In genomic region chr3:137917694-137918171, GRCm38 (mm10) we compare ENCODE assay signal across 8 mouse cellular contexts. TPM values are rescaled to one million over a fixed set of nuclear protein-coding genes. Genes with fewer than 3 reads are reported as not detected.
DNase-seq lines count a peak whose midpoint lies in the region; ATAC-seq and TF ChIP-seq lines count a peak whose summit lies in the region.

No protein-coding gene starts in this region.

- WGBS in thymus, adult 2 months, result 66% methylated on average over 12 of the region's 12 CpGs
- 26% methylated on average over 12 of the region's 12 CpGs for WGBS in liver, embryonic 14.5 days (ENCODE audit: insufficient replicate concordance)
- 21% methylated on average over 12 of the region's 12 CpGs for WGBS in stomach, postnatal 0 days

- no peak for TF ChIP-seq EP300 in liver, embryonic 14.5 days (IDR thresholded peaks at IDR 0.05; ENCODE audit: low read depth)
- TF ChIP-seq EP300 in stomach, postnatal 0 days (optimal IDR thresholded peaks at IDR 0.05), result no peak

- H3K36me3 ChIP-seq in thymus, adult 2 months (ENCODE audit: control insufficient read depth, insufficient read depth, low read length), result 0 out of 2 replicates have a peak, but pooled peaks cover 6% of the 10 kb centered on the region
- peaks cover 8% of the 10 kb centered on the region for H3K36me3 ChIP-seq in liver, embryonic 14.5 days (replicated peaks; ENCODE audit: control insufficient read depth, insufficient read depth, low read depth)
- H3K36me3 ChIP-seq in stomach, postnatal 0 days (ENCODE audit: control insufficient read depth, insufficient read depth, low read length), result peaks cover 7% of the 10 kb centered on the region; the same call in 1 of the 2 replicates

- no peaks in the 10 kb centered on the region for H3K9me3 ChIP-seq in liver, embryonic 14.5 days (ENCODE audit: control insufficient read depth, low read length)
- no peaks in the 10 kb centered on the region for H3K9me3 ChIP-seq in stomach, postnatal 0 days (ENCODE audit: control insufficient read depth, low read length)

- peak overlapping the region; percentile 91 for H3K9ac ChIP-seq in liver, embryonic 14.5 days (replicated peaks)
- H3K9ac ChIP-seq in stomach, postnatal 0 days (ENCODE audit: low read length), result peak overlapping the region; percentile 32

- H3K4me2 ChIP-seq in liver, embryonic 14.5 days (ENCODE audit: low read depth), result peak overlapping the region; percentile 66
- H3K4me2 ChIP-seq in stomach, postnatal 0 days (replicated peaks; ENCODE audit: low read depth), result peak overlapping the region; percentile 49

- no peak for TF ChIP-seq CTCF in thymus, adult 2 months (IDR thresholded peaks at IDR 0.05; ENCODE audit: borderline replicate concordance, control insufficient read depth, extremely low read depth, insufficient read depth, low read length, poor library complexity)
- TF ChIP-seq CTCF in liver, embryonic 14.5 days (IDR thresholded peaks at IDR 0.05; ENCODE audit: low read depth), result no peak
- TF ChIP-seq CTCF in stomach, postnatal 0 days (IDR thresholded peaks at IDR 0.05; ENCODE audit: low read depth), result no peak

- TF ChIP-seq POLR2A in thymus, adult 2 months (IDR thresholded peaks at IDR 0.05; ENCODE audit: control insufficient read depth, extremely low read depth, insufficient read depth, low read length, poor library complexity), result no peak

- DNase-seq in embryo, embryonic 10 days (ENCODE audit: low spot score), result peak; percentile 32
- no peak for DNase-seq in embryo, embryonic 9.5 days (ENCODE audit: extremely low spot score)
- DNase-seq in thymus, adult 2 months, result no peak
- DNase-seq in thymus, adult 18-20 months, result no peak
- DNase-seq in liver, embryonic 14.5 days (ENCODE audit: low read depth in 3 of 3, low spot score in 3 of 3), result no peak
- DNase-seq in stomach, postnatal 0 days (ENCODE audit: low spot score), result no peak
- DNase-seq in right cerebral cortex, postnatal 10 days (ENCODE audit: low spot score in 2 of 2), result no peak
- DNase-seq in layer of hippocampus, postnatal 14 days (ENCODE audit: low spot score in 2 of 2), result no peak

- no peaks in the 10 kb centered on the region for H3K27me3 ChIP-seq in thymus, adult 2 months (ENCODE audit: control insufficient read depth, insufficient read depth, low read length)
- H3K27me3 ChIP-seq in liver, embryonic 14.5 days (ENCODE audit: control insufficient read depth, insufficient read depth, low read length), result no peaks in the 10 kb centered on the region
- no peaks in the 10 kb centered on the region for H3K27me3 ChIP-seq in stomach, postnatal 0 days (ENCODE audit: control insufficient read depth, insufficient read depth, low read length)

- no peak for ATAC-seq in liver, embryonic 14.5 days (ENCODE audit: insufficient read depth)
- ATAC-seq in stomach, postnatal 0 days (ENCODE audit: low FRiP score, low TSS enrichment), result no peak

- H3K4me3 ChIP-seq in thymus, adult 2 months (ENCODE audit: control insufficient read depth, insufficient read depth, low read length), result no peak overlapping the region
- peak overlapping the region; percentile 67 to 81 for H3K4me3 ChIP-seq in liver, embryonic 14.5 days (ENCODE audit: insufficient read depth in 1 of 2, low read depth in 2 of 2, low read length in 2 of 2)
- H3K4me3 ChIP-seq in stomach, postnatal 0 days (ENCODE audit: low read depth, low read length), result peak overlapping the region; percentile 62

- peak overlapping the region; percentile 45; the same call in 1 of the 2 replicates for H3K27ac ChIP-seq in thymus, adult 2 months (ENCODE audit: control insufficient read depth, insufficient read depth, low read length)
- peak overlapping the region; percentile 52 for H3K27ac ChIP-seq in liver, embryonic 14.5 days
- H3K27ac ChIP-seq in stomach, postnatal 0 days (replicated peaks), result peak overlapping the region; percentile 66

- H3K4me1 ChIP-seq in thymus, adult 2 months (replicated peaks; ENCODE audit: control insufficient read depth, insufficient read depth, low read length), result peaks cover 4% of the 10 kb centered on the region
- H3K4me1 ChIP-seq in liver, embryonic 14.5 days (replicated peaks; ENCODE audit: control insufficient read depth in 2 of 2, insufficient read depth in 2 of 2, low read length in 1 of 2), result peaks cover 9% of the 10 kb centered on the region in 2 experiments
- peaks cover 4% of the 10 kb centered on the region; the same call in 1 of the 2 replicates for H3K4me1 ChIP-seq in stomach, postnatal 0 days (replicated peaks; ENCODE audit: control insufficient read depth, insufficient read depth)

RNA-seq across cellular contexts. Expression of gene Lamtor3, which starts 0.6 kb away (rescaled TPM):
- 39.0 and 45.9 TPM in 2 replicates for polyA plus RNA-seq in thymus, adult 2 months (2012; rRNA removed)
- polyA plus RNA-seq in liver, embryonic 14.5 days (2012; rRNA removed), result 31.3 and 35.2 TPM in 2 replicates
- polyA plus RNA-seq in liver, embryonic 14.5 days (2014; fragmentation: Nextera tagmentation; extraction: Ambion mirVana), result 54.3 and 60.1 TPM in 2 replicates
- 104 and 106 TPM in 2 replicates for polyA plus RNA-seq in stomach, postnatal 0 days (2015; fragmentation: Nextera tagmentation; extraction: Ambion mirVana)
- total RNA-seq in layer of hippocampus, postnatal 14 days (2021), result 10 to 100 TPM; 62.9 to 65.8 TPM

RNA-seq across cellular contexts. Expression of gene Dnajb14, which starts 50.3 kb away (rescaled TPM):
- polyA plus RNA-seq in thymus, adult 2 months (2012; rRNA removed), result 2.8 and 2.9 TPM in 2 replicates
- polyA plus RNA-seq in liver, embryonic 14.5 days (2012; rRNA removed), result 1.2 and 1.5 TPM in 2 replicates
- 3.7 and 4.4 TPM in 2 replicates for polyA plus RNA-seq in liver, embryonic 14.5 days (2014; fragmentation: Nextera tagmentation; extraction: Ambion mirVana)
- polyA plus RNA-seq in stomach, postnatal 0 days (2015; fragmentation: Nextera tagmentation; extraction: Ambion mirVana), result 10.8 and 12.6 TPM in 2 replicates
- total RNA-seq in layer of hippocampus, postnatal 14 days (2021), result 10 to 100 TPM; 49.6 to 50.2 TPM

RNA-seq across cellular contexts. Expression of gene H2afz, which starts 53.4 kb away (rescaled TPM):
- 2,509 and 3,151 TPM in 2 replicates for polyA plus RNA-seq in thymus, adult 2 months (2012; rRNA removed)
- polyA plus RNA-seq in liver, embryonic 14.5 days (2012; rRNA removed), result 539 and 784 TPM in 2 replicates
- 1,242 and 1,265 TPM in 2 replicates for polyA plus RNA-seq in liver, embryonic 14.5 days (2014; fragmentation: Nextera tagmentation; extraction: Ambion mirVana)
- polyA plus RNA-seq in stomach, postnatal 0 days (2015; fragmentation: Nextera tagmentation; extraction: Ambion mirVana), result 779 and 844 TPM in 2 replicates
- total RNA-seq in layer of hippocampus, postnatal 14 days (2021), result 100 to 1,000 TPM; 158 to 167 TPM
